Mouse (Mus musculus): Measurements from ENCODE around the gene Arsb. TPM values are rescaled to one million over a fixed set of nuclear protein-coding genes. Genes with fewer than 3 reads are reported as not detected.

The Arsb gene
- polyA plus RNA-seq, 1 experiment from 2014 or later = 23.3 TPM

- no peak for ATAC-seq (ENCODE audit: low read depth)
- Histone ChIP-seq H3K4me2 (ENCODE audit: low read depth, low read length) (no peak overlapping the region), H3K9me3 (ENCODE audit: control insufficient read depth, low read length) (no peaks in the 10 kb centered on the region), H3K27me3 (replicated peaks; ENCODE audit: control insufficient read depth, insufficient read depth, low read length) (no peaks in the 10 kb centered on the region), H3K9ac (ENCODE audit: low read depth, low read length) (no peak overlapping the region), H3K4me3 (ENCODE audit: low read depth, low read length) (no peak overlapping the region), H3K27ac (replicated peaks; ENCODE audit: low read depth, low read length) (no peak overlapping the region), H3K36me3 (ENCODE audit: control insufficient read depth, insufficient read depth, low read length) (no peaks in the 10 kb centered on the region), H3K4me1 (ENCODE audit: control insufficient read depth, insufficient read depth, low read length) (no peaks in the 10 kb centered on the region)
- peak; percentile 51 for DNase-seq (ENCODE audit: low spot score)
- WGBS = 64% methylated on average over 2 of the region's 2 CpGs
Observed at GRCm38 (mm10) chr13:93877924-93878323, 106.5 kb downstream of the Arsb start.

GRCm38 (mm10) chr13:93879426-93879825 lies 108.0 kb downstream of the Arsb start:
- no peaks in the 10 kb centered on the region for H3K4me1 ChIP-seq (ENCODE audit: control insufficient read depth, insufficient read depth, low read length)
- WGBS = 84% methylated on average over 5 of the region's 5 CpGs
- no peak overlapping the region for H3K4me3 ChIP-seq (ENCODE audit: low read depth, low read length)
- H3K27ac ChIP-seq (replicated peaks; ENCODE audit: low read depth, low read length) = no peak overlapping the region
- H3K9me3 ChIP-seq (ENCODE audit: control insufficient read depth, low read length) = no peaks in the 10 kb centered on the region
- no peak overlapping the region for H3K9ac ChIP-seq (ENCODE audit: low read depth, low read length)
- H3K36me3 ChIP-seq (ENCODE audit: control insufficient read depth, insufficient read depth, low read length) = no peaks in the 10 kb centered on the region
- H3K27me3 ChIP-seq (replicated peaks; ENCODE audit: control insufficient read depth, insufficient read depth, low read length) = no peaks in the 10 kb centered on the region
- H3K4me2 ChIP-seq (ENCODE audit: low read depth, low read length) = no peak overlapping the region
- ATAC-seq (ENCODE audit: low read depth) = no peak
- no peak for DNase-seq (ENCODE audit: low spot score)

GRCm38 (mm10) chr13:93882132-93882531 lies 110.7 kb downstream of the Arsb start:
- Histone ChIP-seq H3K27me3 (replicated peaks; ENCODE audit: control insufficient read depth, insufficient read depth, low read length) (no peaks in the 10 kb centered on the region), H3K36me3 (ENCODE audit: control insufficient read depth, insufficient read depth, low read length) (no peaks in the 10 kb centered on the region), H3K9me3 (ENCODE audit: control insufficient read depth, low read length) (no peaks in the 10 kb centered on the region), H3K9ac (ENCODE audit: low read depth, low read length) (no peak overlapping the region), H3K4me1 (ENCODE audit: control insufficient read depth, insufficient read depth, low read length) (no peaks in the 10 kb centered on the region), H3K4me2 (ENCODE audit: low read depth, low read length) (no peak overlapping the region), H3K4me3 (ENCODE audit: low read depth, low read length) (no peak overlapping the region), H3K27ac (replicated peaks; ENCODE audit: low read depth, low read length) (no peak overlapping the region)
- DNase-seq (ENCODE audit: low spot score) (no peak), ATAC-seq (ENCODE audit: low read depth) (no peak)
- WGBS = 67% methylated on average over 3 of the region's 3 CpGs

GRCm38 (mm10) chr13:93886999-93887398 lies 115.6 kb downstream of the Arsb start:
- peaks cover 5% of the 10 kb centered on the region; the same call in 1 of the 2 replicates for H3K4me1 ChIP-seq (ENCODE audit: control insufficient read depth, insufficient read depth, low read length)
- no peaks in the 10 kb centered on the region for H3K27me3 ChIP-seq (replicated peaks; ENCODE audit: control insufficient read depth, insufficient read depth, low read length)
- H3K9ac ChIP-seq (ENCODE audit: low read depth, low read length) = no peak overlapping the region
- no peaks in the 10 kb centered on the region for H3K36me3 ChIP-seq (ENCODE audit: control insufficient read depth, insufficient read depth, low read length)
- no peak overlapping the region for H3K4me2 ChIP-seq (ENCODE audit: low read depth, low read length)
- 91% methylated on average over 5 of the region's 5 CpGs for WGBS
- no peak overlapping the region for H3K4me3 ChIP-seq (ENCODE audit: low read depth, low read length)
- H3K27ac ChIP-seq (replicated peaks; ENCODE audit: low read depth, low read length) = no peak overlapping the region
- no peaks in the 10 kb centered on the region for H3K9me3 ChIP-seq (ENCODE audit: control insufficient read depth, low read length)
- DNase-seq (ENCODE audit: low spot score) (no peak), ATAC-seq (ENCODE audit: low read depth) (no peak)

GRCm38 (mm10) chr13:93888196-93888595 lies 116.8 kb downstream of the Arsb start:
- ATAC-seq (ENCODE audit: low read depth) = peak; percentile 88; the same call in 1 of the 2 replicates
- peak; percentile 60 for DNase-seq (ENCODE audit: low spot score)
- Histone ChIP-seq H3K9me3 (ENCODE audit: control insufficient read depth, low read length) (no peaks in the 10 kb centered on the region), H3K9ac (ENCODE audit: low read depth, low read length) (no peak overlapping the region), H3K27me3 (replicated peaks; ENCODE audit: control insufficient read depth, insufficient read depth, low read length) (no peaks in the 10 kb centered on the region), H3K36me3 (ENCODE audit: control insufficient read depth, insufficient read depth, low read length) (no peaks in the 10 kb centered on the region), H3K4me3 (ENCODE audit: low read depth, low read length) (no peak overlapping the region), H3K4me1 (ENCODE audit: control insufficient read depth, insufficient read depth, low read length) (peaks cover 5% of the 10 kb centered on the region; the same call in 1 of the 2 replicates), H3K27ac (replicated peaks; ENCODE audit: low read depth, low read length) (no peak overlapping the region), H3K4me2 (ENCODE audit: low read depth, low read length) (no peak overlapping the region)
- 83% methylated on average over 2 of the region's 2 CpGs for WGBS

GRCm38 (mm10) chr13:93888916-93889315 lies 117.5 kb downstream of the Arsb start:
- no peak overlapping the region for H3K27ac ChIP-seq (replicated peaks; ENCODE audit: low read depth, low read length)
- peaks cover 5% of the 10 kb centered on the region; the same call in 1 of the 2 replicates for H3K4me1 ChIP-seq (ENCODE audit: control insufficient read depth, insufficient read depth, low read length)
- no peak for ATAC-seq (ENCODE audit: low read depth)
- H3K9me3 ChIP-seq (ENCODE audit: control insufficient read depth, low read length) = no peaks in the 10 kb centered on the region
- H3K4me2 ChIP-seq (ENCODE audit: low read depth, low read length) = no peak overlapping the region
- no peak for DNase-seq (ENCODE audit: low spot score)
- H3K9ac ChIP-seq (ENCODE audit: low read depth, low read length) = no peak overlapping the region
- no peaks in the 10 kb centered on the region for H3K27me3 ChIP-seq (replicated peaks; ENCODE audit: control insufficient read depth, insufficient read depth, low read length)
- H3K4me3 ChIP-seq (ENCODE audit: low read depth, low read length) = no peak overlapping the region
- WGBS = 84% methylated on average over 3 of the region's 3 CpGs
- H3K36me3 ChIP-seq (ENCODE audit: control insufficient read depth, insufficient read depth, low read length) = no peaks in the 10 kb centered on the region

- 76% methylated on average over 3 of the region's 3 CpGs for WGBS
- H3K9me3 ChIP-seq (ENCODE audit: control insufficient read depth, low read length) = no peaks in the 10 kb centered on the region
Observed at GRCm38 (mm10) chr13:93889991-93890390, 118.6 kb downstream of the Arsb start.

GRCm38 (mm10) chr13:93891276-93891675 lies 119.8 kb downstream of the Arsb start:
- Histone ChIP-seq H3K4me3 (ENCODE audit: low read depth, low read length) (no peak overlapping the region), H3K4me1 (ENCODE audit: control insufficient read depth, insufficient read depth, low read length) (peaks cover 5% of the 10 kb centered on the region; the same call in 1 of the 2 replicates), H3K36me3 (ENCODE audit: control insufficient read depth, insufficient read depth, low read length) (no peaks in the 10 kb centered on the region), H3K9me3 (ENCODE audit: control insufficient read depth, low read length) (no peaks in the 10 kb centered on the region), H3K9ac (ENCODE audit: low read depth, low read length) (no peak overlapping the region), H3K27ac (replicated peaks; ENCODE audit: low read depth, low read length) (no peak overlapping the region), H3K27me3 (replicated peaks; ENCODE audit: control insufficient read depth, insufficient read depth, low read length) (no peaks in the 10 kb centered on the region), H3K4me2 (ENCODE audit: low read depth, low read length) (no peak overlapping the region)
- DNase-seq (ENCODE audit: low spot score) = no peak
- ATAC-seq (ENCODE audit: low read depth) = no peak
- WGBS = 82% methylated on average over 6 of the region's 6 CpGs

More at GRCm38 (mm10) chr13:93889991-93890390, 118.6 kb downstream of the Arsb start:
- Histone ChIP-seq H3K4me2 (ENCODE audit: low read depth, low read length) (no peak overlapping the region), H3K36me3 (ENCODE audit: control insufficient read depth, insufficient read depth, low read length) (no peaks in the 10 kb centered on the region), H3K27ac (replicated peaks; ENCODE audit: low read depth, low read length) (no peak overlapping the region), H3K9ac (ENCODE audit: low read depth, low read length) (no peak overlapping the region), H3K4me3 (ENCODE audit: low read depth, low read length) (no peak overlapping the region), H3K4me1 (ENCODE audit: control insufficient read depth, insufficient read depth, low read length) (peaks cover 5% of the 10 kb centered on the region; the same call in 1 of the 2 replicates), H3K27me3 (replicated peaks; ENCODE audit: control insufficient read depth, insufficient read depth, low read length) (no peaks in the 10 kb centered on the region)
- DNase-seq (ENCODE audit: low spot score) (no peak), ATAC-seq (ENCODE audit: low read depth) (no peak)

GRCm38 (mm10) chr13:93892101-93892500 lies 120.7 kb downstream of the Arsb start:
- Histone ChIP-seq H3K9me3 (ENCODE audit: control insufficient read depth, low read length) (no peaks in the 10 kb centered on the region), H3K4me1 (ENCODE audit: control insufficient read depth, insufficient read depth, low read length) (peaks cover 5% of the 10 kb centered on the region; the same call in 1 of the 2 replicates), H3K9ac (ENCODE audit: low read depth, low read length) (no peak overlapping the region), H3K4me3 (ENCODE audit: low read depth, low read length) (no peak overlapping the region), H3K27ac (replicated peaks; ENCODE audit: low read depth, low read length) (no peak overlapping the region), H3K36me3 (ENCODE audit: control insufficient read depth, insufficient read depth, low read length) (no peaks in the 10 kb centered on the region), H3K27me3 (replicated peaks; ENCODE audit: control insufficient read depth, insufficient read depth, low read length) (no peaks in the 10 kb centered on the region), H3K4me2 (ENCODE audit: low read depth, low read length) (no peak overlapping the region)
- 86% methylated on average over 7 of the region's 7 CpGs for WGBS
- no peak for ATAC-seq (ENCODE audit: low read depth)
- DNase-seq (ENCODE audit: low spot score) = no peak

All from embryonic facial prominence, embryonic 14.5 days (tissue).